Mouse (Mus musculus) heart, postnatal 25 days (tissue): ENCODE measurements around the gene Engase. TPM values are rescaled to one million over a fixed set of nuclear protein-coding genes. Genes with fewer than 3 reads are reported as not detected.

Experiments used
- DNase-seq: peaks from one replicate; pipeline ENCODE4 v3.0.0; 2022; ENCODE audit warnings: low spot score
- intact Hi-C: fragments of 180-260 bp; cut with DNase I; formaldehyde crosslinking; loops from one replicate; pipeline ENCODE4 v1.15.1; 2025
- total RNA-seq, 2 experiments: library from RNA; stranded (reverse); gene quantifications; 2 replicates each; pipeline ENCODE4 v1.2.3; 2021

Engase gene
- total RNA-seq, result 1 to 10 TPM; 5.7 to 6.3 TPM

- intact Hi-C loops, result no loop called here
Measured at GRCm38 (mm10) chr11:118476396-118477373, at the start of gene Engase. Engase (plus strand) TSS chr11:118476829.

GRCm38 (mm10) chr11:118427266-118427779, 49.3 kb upstream of the Engase start:
- DNase-seq, result no peak
- intact Hi-C loops, result no loop called here

More at GRCm38 (mm10) chr11:118476396-118477373, at the start of gene Engase:
- peak; percentile 97 for DNase-seq

GRCm38 (mm10) chr11:118427986-118428385, 48.6 kb upstream of the Engase start, which contains the start of gene C1qtnf1:
C1qtnf1 (plus strand) TSS chr11:118428203.
- intact Hi-C loops, result no loop called here

GRCm38 (mm10) chr11:118428460-118428868, 48.2 kb upstream of the Engase start:
- no peak for DNase-seq
- intact Hi-C loops, result no loop called here

More at GRCm38 (mm10) chr11:118427986-118428385, 48.6 kb upstream of the Engase start, which contains the start of gene C1qtnf1:
- DNase-seq, result no peak

GRCm38 (mm10) chr11:118428944-118429709, 47.5 kb upstream of the Engase start:
- DNase-seq, result no peak
- intact Hi-C loops, result no loop called here

- DNase-seq, result no peak
- intact Hi-C loops, result no loop called here
Measured at GRCm38 (mm10) chr11:118430291-118430885, 46.2 kb upstream of the Engase start.

- DNase-seq, result no peak
- intact Hi-C loops, result no loop called here
Measured at GRCm38 (mm10) chr11:118431100-118431948, 45.3 kb upstream of the Engase start.

- intact Hi-C loops, result no loop called here
- no peak for DNase-seq
Measured at GRCm38 (mm10) chr11:118433398-118433868, 43.2 kb upstream of the Engase start.

GRCm38 (mm10) chr11:118434093-118434492, 42.5 kb upstream of the Engase start:
- DNase-seq, result no peak
- intact Hi-C loops, result no loop called here

GRCm38 (mm10) chr11:118436471-118436935, 40.1 kb upstream of the Engase start:
- intact Hi-C loops, result no loop called here
- DNase-seq, result no peak

- intact Hi-C loops, result no loop called here
- no peak for DNase-seq
Measured at GRCm38 (mm10) chr11:118438665-118439414, 37.8 kb upstream of the Engase start.

- intact Hi-C loops, result loop anchor here (1.0 kb wide), 1 partner anchor 19 kb away; no protein-coding TSS in a partner anchor
- DNase-seq, result no peak
Measured at GRCm38 (mm10) chr11:118442691-118443090, 33.9 kb upstream of the Engase start.

- intact Hi-C loops, result loop anchor here (1.0 kb wide), 1 partner anchor 20 kb away; no protein-coding TSS in a partner anchor
- DNase-seq, result no peak
Measured at GRCm38 (mm10) chr11:118443201-118443970, 33.2 kb upstream of the Engase start.

GRCm38 (mm10) chr11:118445843-118446242, 30.8 kb upstream of the Engase start:
- peak; percentile 44 for DNase-seq
- intact Hi-C loops, result loop anchor here (1.0 to 5.0 kb wide), 2 partner anchors 45 to 296 kb away; no protein-coding TSS in a partner anchor

GRCm38 (mm10) chr11:118447346-118447745, 29.3 kb upstream of the Engase start:
- intact Hi-C loops, result loop anchor here (5.0 kb wide), 1 partner anchor 295 kb away; no protein-coding TSS in a partner anchor
- DNase-seq, result no peak

- intact Hi-C loops, result loop anchor here (5.0 kb wide), 1 partner anchor 294 kb away; no protein-coding TSS in a partner anchor
- peak; percentile 82 for DNase-seq
Measured at GRCm38 (mm10) chr11:118448385-118448784, 28.2 kb upstream of the Engase start.

- intact Hi-C loops, result no loop called here
- DNase-seq, result no peak
Measured at GRCm38 (mm10) chr11:118451211-118451610, 25.4 kb upstream of the Engase start.
